Mouse (Mus musculus) neural tube, embryonic 11.5 days (tissue): ENCODE measurements around the gene Riok1. TPM values are rescaled to one million over a fixed set of nuclear protein-coding genes. Genes with fewer than 3 reads are reported as not detected.

Experiments used
- ATAC-seq: fragments of 200-750 bp; cut with Nextera tagmentation; 2 replicates; pipeline ENCODE4 v1.8.0; 2017; ENCODE audit warnings: moderate number of reproducible peaks, mild to moderate bottlenecking, moderate TSS enrichment, moderate library complexity; ENCODE audit not compliant: insufficient read depth, low FRiP score, low TSS enrichment
- DNase-seq: peaks from one replicate; pipeline ENCODE4 v3.0.0-alpha.2; 2015; ENCODE audit warnings: low spot score
- H3K27ac ChIP-seq: fragments of 300-500 bp; sonication (generic); 2 replicates; pipeline ENCODE4 v1.5.1; 2014; ENCODE audit warnings: low read depth, mild to moderate bottlenecking, low read length
- H3K27me3 ChIP-seq: fragments of 300-500 bp; sonication (generic); 2 replicates; pipeline ENCODE4 v1.6.1; 2014; ENCODE audit warnings: mild to moderate bottlenecking, low read length, mixed read lengths; ENCODE audit not compliant: control insufficient read depth, insufficient read depth
- H3K36me3 ChIP-seq: fragments of 300-500 bp; sonication (generic); 2 replicates; pipeline ENCODE4 v1.6.1; 2014; ENCODE audit warnings: mild to moderate bottlenecking, low read length, moderate library complexity, mixed read lengths; ENCODE audit not compliant: control insufficient read depth, insufficient read depth
- H3K4me1 ChIP-seq: fragments of 300-500 bp; sonication (generic); 2 replicates; pipeline ENCODE4 v1.6.1; 2014; ENCODE audit warnings: low read length, mixed read lengths; ENCODE audit not compliant: control insufficient read depth, insufficient read depth
- H3K4me2 ChIP-seq: fragments of 300-500 bp; sonication (generic); 2 replicates; pipeline ENCODE4 v1.6.1; 2014; ENCODE audit warnings: low read depth, mild to moderate bottlenecking, moderate library complexity
- H3K4me3 ChIP-seq: fragments of 300-500 bp; sonication (generic); 2 replicates; pipeline ENCODE4 v1.5.1; 2014; ENCODE audit warnings: low read depth, low read length
- H3K9ac ChIP-seq: fragments of 300-500 bp; sonication (generic); 2 replicates; pipeline ENCODE4 v1.6.1; 2014; ENCODE audit warnings: mild to moderate bottlenecking, low read length
- H3K9me3 ChIP-seq: fragments of 300-500 bp; sonication (generic); 2 replicates; pipeline ENCODE4 v1.6.1; 2016; ENCODE audit warnings: low read length; ENCODE audit not compliant: control insufficient read depth
- WGBS: fragments of 180-500 bp; shearing (Covaris S2); extraction: QIAGEN DNeasy Blood & Tissue Kit; methylation state at CpG from one replicate; pipeline ENCODE4 v1.1.7; 2014; 5-methylcytosine and 5-hydroxymethylcytosine counted together
- polyA plus RNA-seq: library from polyadenylated mRNA; unstranded; fragments of >200 nt; fragmentation: Nextera tagmentation; extraction: Ambion mirVana; gene quantifications from 2 replicates; pipeline ENCODE4 v1.2.1, GENCODE M21; 2014

Riok1 gene
- polyA plus RNA-seq, 1 experiment from 2014 or later, result 45.1 TPM

DNA sequence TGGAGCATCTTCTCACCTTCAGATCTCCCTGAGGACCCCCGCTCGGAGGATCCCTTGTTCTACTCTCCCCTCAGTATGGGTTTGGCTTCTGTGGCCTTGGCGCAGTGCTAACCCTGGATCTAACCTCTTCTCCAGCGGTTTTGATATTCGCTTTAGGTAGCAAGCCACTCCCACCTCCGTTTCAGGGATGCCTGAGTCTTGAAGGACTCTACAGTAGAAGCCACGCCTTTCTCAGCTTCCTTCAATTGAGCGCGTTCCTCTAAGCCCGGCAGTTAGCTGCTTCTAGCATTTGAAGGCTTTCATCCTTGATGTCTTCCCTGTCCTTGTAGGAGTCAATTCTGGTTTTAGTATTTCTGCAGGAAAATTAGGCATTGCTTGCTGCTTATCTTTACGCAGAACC is 40.3 kb downstream of the Riok1 start:
- no peak overlapping the region for H3K4me3 ChIP-seq
- H3K4me2 ChIP-seq, result no peak overlapping the region
- H3K27me3 ChIP-seq, result no peaks in the 10 kb centered on the region
- ATAC-seq (no peak), DNase-seq (no peak)
- H3K4me1 ChIP-seq, result 0 out of 2 replicates have a peak, but pooled peaks cover 2% of the 10 kb centered on the region
- H3K27ac ChIP-seq, result no peak overlapping the region
- H3K36me3 ChIP-seq, result no peaks in the 10 kb centered on the region
- WGBS, result 23% methylated on average over 11 of the region's 11 CpGs
- no peak overlapping the region for H3K9ac ChIP-seq
- no peaks in the 10 kb centered on the region for H3K9me3 ChIP-seq

DNA sequence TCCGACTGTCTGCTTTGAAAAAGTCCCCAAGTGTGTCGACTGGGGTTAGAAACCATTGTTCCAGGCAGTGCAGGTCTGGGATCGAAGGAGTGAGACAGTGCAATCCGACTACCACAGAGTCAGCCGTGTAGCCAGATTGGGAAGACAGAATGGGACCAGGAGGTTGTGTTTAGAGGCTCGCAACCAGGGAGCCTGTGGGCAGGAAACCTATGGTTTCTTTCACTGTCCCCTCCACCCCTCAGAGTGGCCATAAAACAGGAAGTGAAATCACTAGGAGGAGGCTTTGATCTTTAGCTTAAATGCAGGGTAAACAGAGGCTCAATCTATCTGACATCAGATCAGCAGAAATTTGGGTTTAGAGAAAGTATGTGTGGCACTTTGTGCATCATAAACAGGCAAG is 42.0 kb downstream of the Riok1 start:
- ATAC-seq, result no peak
- 48% methylated on average over 6 of the region's 6 CpGs for WGBS

DNA sequence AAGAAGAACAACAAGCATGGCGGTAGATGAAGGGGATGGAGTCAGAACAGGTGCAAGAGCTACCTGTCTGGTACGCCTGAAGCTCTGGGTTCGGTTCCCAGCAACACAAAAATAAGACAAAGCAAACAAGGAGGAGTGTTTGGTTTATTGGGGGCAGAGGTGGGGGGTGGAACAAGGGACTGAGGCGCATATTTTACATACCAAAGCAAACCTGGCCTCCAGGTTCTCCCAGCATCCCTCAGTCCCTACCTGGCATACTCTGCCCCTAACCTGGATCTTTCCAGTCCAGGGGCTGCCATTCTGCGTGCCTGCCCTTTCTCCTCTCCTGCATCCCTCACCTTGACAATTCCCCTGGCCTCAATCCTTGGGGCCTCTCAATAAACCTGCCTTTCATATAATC is 42.6 kb downstream of the Riok1 start:
- Histone ChIP-seq H3K4me3 (no peak overlapping the region), H3K4me2 (no peak overlapping the region), H3K4me1 (no peaks in the 10 kb centered on the region), H3K27ac (no peak overlapping the region), H3K9me3 (no peaks in the 10 kb centered on the region), H3K36me3 (no peaks in the 10 kb centered on the region), H3K27me3 (no peaks in the 10 kb centered on the region), H3K9ac (no peak overlapping the region)
- DNase-seq, result no peak
- WGBS, result 83% methylated on average over 5 of the region's 5 CpGs
- ATAC-seq, result no peak

More for the DNA sequence above, 42.0 kb downstream of the Riok1 start:
- Histone ChIP-seq H3K4me3 (no peak overlapping the region), H3K4me2 (no peak overlapping the region), H3K4me1 (0 out of 2 replicates have a peak, but pooled peaks cover 2% of the 10 kb centered on the region), H3K9me3 (no peaks in the 10 kb centered on the region), H3K27me3 (no peaks in the 10 kb centered on the region), H3K9ac (no peak overlapping the region), H3K36me3 (no peaks in the 10 kb centered on the region), H3K27ac (no peak overlapping the region)
- no peak for DNase-seq

DNA sequence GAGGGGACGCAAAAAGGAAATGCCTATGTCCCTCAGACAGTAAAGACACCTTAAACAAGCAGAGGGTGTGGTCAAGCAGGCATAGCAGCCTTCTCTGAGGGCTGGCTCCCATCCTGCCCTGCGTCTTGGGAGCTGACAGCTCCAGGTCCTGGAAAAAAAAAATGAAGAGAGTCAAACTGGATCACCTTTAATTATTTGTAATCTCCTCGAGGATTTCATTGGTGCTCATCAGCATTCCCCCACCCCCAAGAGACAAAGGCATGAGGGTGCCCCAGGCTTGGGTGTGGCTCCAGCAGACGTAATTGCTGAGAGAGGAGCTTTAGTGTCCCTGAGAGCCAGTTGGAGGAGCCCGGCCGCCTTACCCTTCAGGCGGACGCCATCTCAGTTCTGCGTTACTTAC is 43.2 kb downstream of the Riok1 start:
- DNase-seq (no peak), ATAC-seq (no peak)
- Histone ChIP-seq H3K9me3 (no peaks in the 10 kb centered on the region), H3K27ac (no peak overlapping the region), H3K4me2 (no peak overlapping the region), H3K4me1 (no peaks in the 10 kb centered on the region), H3K4me3 (no peak overlapping the region), H3K36me3 (no peaks in the 10 kb centered on the region), H3K27me3 (no peaks in the 10 kb centered on the region), H3K9ac (no peak overlapping the region)
- WGBS, result 48% methylated on average over 9 of the region's 9 CpGs

DNA sequence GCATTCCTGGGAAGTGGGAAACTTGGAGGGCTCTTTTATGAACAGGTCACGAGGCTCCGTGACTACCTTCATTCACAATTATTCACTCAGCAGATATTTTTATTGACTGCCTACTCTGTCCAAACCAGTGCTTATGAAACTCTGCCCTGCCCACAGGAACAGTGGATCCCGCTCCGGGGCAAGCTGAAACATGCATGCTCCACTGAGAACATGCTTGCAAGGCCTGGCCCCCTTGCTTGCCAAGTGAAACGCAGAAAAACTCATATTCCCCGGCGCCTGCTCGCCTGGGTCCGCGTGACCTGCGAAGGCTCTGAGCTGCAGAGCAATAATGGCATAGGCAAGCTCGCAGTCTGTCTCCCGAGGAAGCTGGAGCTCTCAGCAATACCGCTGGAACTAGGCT is 43.9 kb downstream of the Riok1 start:
- 84% methylated on average over 14 of the region's 14 CpGs for WGBS
- no peak for ATAC-seq

DNA sequence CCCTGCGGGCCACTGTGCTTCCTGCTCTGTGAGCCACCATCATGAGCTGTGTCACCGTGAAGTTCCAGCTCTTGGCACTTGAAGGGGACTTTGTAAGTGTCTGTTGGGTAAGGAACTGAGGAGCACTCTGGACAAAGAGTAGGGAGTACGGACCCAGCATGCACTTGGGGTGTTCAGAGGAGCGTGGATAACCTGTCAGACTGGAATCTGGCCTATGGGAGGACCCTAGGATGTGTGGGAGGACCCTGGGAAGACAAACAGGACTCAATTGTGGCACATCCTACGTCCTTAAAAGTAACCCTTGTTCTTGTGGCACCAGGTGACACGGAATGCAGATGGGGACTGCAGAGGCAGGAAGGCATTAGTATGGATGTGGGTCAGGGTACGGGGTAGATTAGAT is 44.4 kb downstream of the Riok1 start:
- Histone ChIP-seq H3K36me3 (no peaks in the 10 kb centered on the region), H3K27ac (no peak overlapping the region)

More for the DNA sequence above, 43.9 kb downstream of the Riok1 start:
- no peak overlapping the region for H3K9ac ChIP-seq
- no peaks in the 10 kb centered on the region for H3K27me3 ChIP-seq
- H3K4me2 ChIP-seq, result no peak overlapping the region
- no peaks in the 10 kb centered on the region for H3K36me3 ChIP-seq
- H3K4me3 ChIP-seq, result no peak overlapping the region
- DNase-seq, result no peak
- no peaks in the 10 kb centered on the region for H3K4me1 ChIP-seq
- H3K27ac ChIP-seq, result no peak overlapping the region
- H3K9me3 ChIP-seq, result no peaks in the 10 kb centered on the region

DNA sequence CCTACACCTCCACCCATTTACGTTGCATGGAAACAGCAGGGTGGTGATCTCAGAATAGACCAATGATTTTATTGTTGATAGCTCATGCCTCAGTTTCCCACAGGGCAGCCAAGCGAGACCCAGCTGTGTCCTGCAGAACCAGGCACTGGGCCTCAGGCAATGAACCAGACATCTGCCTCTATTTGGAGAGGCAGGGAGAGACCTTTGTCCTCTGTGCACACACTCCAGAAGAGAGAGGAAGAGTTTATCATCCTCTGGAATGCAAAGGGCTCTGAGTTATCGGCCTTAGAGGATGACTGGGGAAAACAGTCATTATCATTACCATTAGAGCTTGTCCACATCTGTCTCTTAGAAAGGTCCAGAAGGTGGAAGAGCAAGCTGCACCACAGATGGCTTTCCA is 49.9 kb downstream of the Riok1 start:
- DNase-seq, result no peak
- Histone ChIP-seq H3K4me2 (no peak overlapping the region), H3K27me3 (no peaks in the 10 kb centered on the region), H3K9ac (no peak overlapping the region), H3K9me3 (no peaks in the 10 kb centered on the region), H3K4me1 (no peaks in the 10 kb centered on the region), H3K36me3 (no peaks in the 10 kb centered on the region), H3K4me3 (no peak overlapping the region), H3K27ac (no peak overlapping the region)
- no peak for ATAC-seq
- WGBS, result 57% methylated on average over 3 of the region's 3 CpGs

More for the DNA sequence above, 44.4 kb downstream of the Riok1 start:
- Histone ChIP-seq H3K9me3 (no peaks in the 10 kb centered on the region), H3K9ac (no peak overlapping the region), H3K4me2 (no peak overlapping the region), H3K27me3 (no peaks in the 10 kb centered on the region), H3K4me3 (no peak overlapping the region), H3K4me1 (no peaks in the 10 kb centered on the region)
- 84% methylated on average over 7 of the region's 7 CpGs for WGBS
- ATAC-seq (no peak), DNase-seq (no peak)

DNA sequence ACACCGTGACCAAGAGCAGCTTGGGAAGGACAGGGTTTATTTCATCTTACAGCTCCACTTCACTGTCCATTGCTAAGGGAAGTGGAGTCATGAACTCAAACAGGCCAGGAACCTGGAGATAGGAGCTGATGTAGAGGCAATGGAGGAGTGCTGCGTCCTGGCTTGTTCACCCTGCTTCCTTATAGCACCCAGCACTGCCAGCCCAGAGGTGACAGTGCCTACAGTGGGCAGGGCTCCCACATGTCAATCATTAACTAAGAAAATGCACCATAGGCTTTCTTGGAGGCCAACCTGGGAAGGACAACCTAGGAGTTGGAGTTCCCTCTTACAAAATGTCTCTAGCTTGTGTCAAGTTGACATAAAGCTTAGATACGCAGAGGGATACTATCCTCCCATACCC is 51.2 kb downstream of the Riok1 start:
- H3K36me3 ChIP-seq, result no peaks in the 10 kb centered on the region
- 87% methylated on average over 3 of the region's 3 CpGs for WGBS
- no peak overlapping the region for H3K4me2 ChIP-seq
- no peak overlapping the region for H3K9ac ChIP-seq
- H3K4me1 ChIP-seq, result no peaks in the 10 kb centered on the region
- no peaks in the 10 kb centered on the region for H3K27me3 ChIP-seq
- DNase-seq, result no peak
- ATAC-seq, result no peak
- no peaks in the 10 kb centered on the region for H3K9me3 ChIP-seq
- no peak overlapping the region for H3K27ac ChIP-seq
- no peak overlapping the region for H3K4me3 ChIP-seq

DNA sequence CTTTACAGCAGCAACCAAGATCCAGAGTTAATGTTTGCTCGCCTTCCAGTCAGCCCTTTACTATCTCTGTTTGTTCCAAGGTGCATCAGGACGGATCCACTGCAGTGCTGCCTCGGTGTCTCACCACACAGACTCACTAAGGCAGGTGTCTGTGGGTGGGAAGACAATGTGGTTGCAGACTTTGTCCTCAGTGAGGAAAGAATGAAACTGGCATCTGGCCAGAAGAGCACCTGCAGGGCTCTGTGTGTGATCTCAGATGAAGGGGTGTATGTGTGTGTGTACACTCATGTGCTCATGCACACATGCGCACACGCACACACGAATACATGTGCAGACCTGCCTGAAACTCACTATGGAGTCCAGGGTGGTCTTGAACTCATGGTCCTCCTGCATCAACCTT is 52.7 kb downstream of the Riok1 start:
- no peak for ATAC-seq
- H3K36me3 ChIP-seq, result no peaks in the 10 kb centered on the region
- 88% methylated on average over 6 of the region's 6 CpGs for WGBS

More for the DNA sequence above, 52.7 kb downstream of the Riok1 start:
- Histone ChIP-seq H3K9ac (no peak overlapping the region), H3K4me1 (no peaks in the 10 kb centered on the region), H3K4me3 (no peak overlapping the region), H3K4me2 (no peak overlapping the region), H3K27me3 (no peaks in the 10 kb centered on the region), H3K27ac (no peak overlapping the region), H3K9me3 (no peaks in the 10 kb centered on the region)
- no peak for DNase-seq
